ENCODE assay signal across 17 mouse cellular contexts in genomic region chr17:8658751-8659454, GRCm38 (mm10).
DNase-seq lines count a peak whose midpoint lies in the region; TF ChIP-seq lines count a peak whose summit lies in the region.
"Had no signal": no experiment of that assay in that cellular context is flagged by ENCODE, and none has a peak within 500 bp of the region (broad histone marks: within the 10 kb centered on the region; RNA-seq: fewer than 3 reads in every experiment).

No protein-coding gene starts in this region.

- no peak for TF ChIP-seq CTCF in embryonic fibroblast, embryonic 13.5 days (IDR thresholded peaks at IDR 0.05; ENCODE audit: borderline replicate concordance, insufficient read depth, low read length)

- H3K4me3 ChIP-seq in embryonic fibroblast, embryonic 13.5 days (ENCODE audit: insufficient read depth, low read length), result no peak overlapping the region
- H3K4me3 ChIP-seq: embryonic facial prominence, embryonic 12.5 days; heart, embryonic 13.5 days; hindbrain, embryonic 13.5 days; limb, embryonic 13.5 days; liver, embryonic 13.5 days had no signal

- H3K4me1 ChIP-seq in embryonic fibroblast, embryonic 13.5 days (ENCODE audit: control insufficient read depth, insufficient read depth, low read length), result peaks cover 2% of the 10 kb centered on the region
- H3K4me1 ChIP-seq: embryonic facial prominence, embryonic 12.5 days; heart, embryonic 13.5 days; hindbrain, embryonic 13.5 days; limb, embryonic 13.5 days; liver, embryonic 13.5 days had no signal

- H3K27ac ChIP-seq in embryonic fibroblast, embryonic 13.5 days (ENCODE audit: insufficient read depth, low read length), result peak overlapping the region; percentile 65
- H3K27ac ChIP-seq: embryonic facial prominence, embryonic 12.5 days; heart, embryonic 13.5 days; hindbrain, embryonic 13.5 days; limb, embryonic 13.5 days; liver, embryonic 13.5 days had no signal

- no peak for TF ChIP-seq POLR2A in embryonic fibroblast, embryonic 13.5 days (IDR thresholded peaks at IDR 0.05; ENCODE audit: low read depth, low read length)

- peak; percentile 45 for DNase-seq in right cerebral cortex, adult 18-20 months
- DNase-seq in right cerebral cortex, postnatal 14 days, result no peak
- peak; percentile 63 for DNase-seq in kidney, postnatal 14 days
- DNase-seq in layer of hippocampus, adult 8-10 months (ENCODE audit: low spot score in 2 of 2), result no peak
- no peak for DNase-seq in adrenal gland, postnatal 10 days
- no peak for DNase-seq in ovary, postnatal 36 days (ENCODE audit: low spot score)
- DNase-seq: adrenal gland, postnatal 36 days; cerebellum, adult 8-10 months; forebrain, postnatal 0 days; liver, embryonic 13.5 days; lung, embryonic 14.5 days; lung, postnatal 4 days had no signal

Comparison
In these comparisons a context has a peak if more than half of its experiments do, and no peak if none do; other contexts are left out.
1. DNase-seq: peak in right cerebral cortex, adult 18-20 months (single experiment) and kidney, postnatal 14 days (single experiment); none in right cerebral cortex, postnatal 14 days (single experiment), layer of hippocampus, adult 8-10 months (0 of 2), adrenal gland, postnatal 10 days (single experiment) and ovary, postnatal 36 days (single experiment).